Mouse (Mus musculus) heart, postnatal 25 days (tissue): ENCODE results near the gene Nlgn1. TPM values are rescaled to one million over a fixed set of nuclear protein-coding genes. Genes with fewer than 3 reads are reported as not detected.

Experiments
- DNase-seq: peaks from one replicate; pipeline ENCODE4 v3.0.0; 2022; ENCODE audit warnings: low spot score
- intact Hi-C: fragments of 180-260 bp; cut with DNase I; formaldehyde crosslinking; loops from one replicate; pipeline ENCODE4 v1.15.1; 2025
- total RNA-seq, 2 experiments: library from RNA; stranded (reverse); gene quantifications; 2 replicates each; pipeline ENCODE4 v1.2.3; 2021

The Nlgn1 gene
- not detected for total RNA-seq

DNA sequence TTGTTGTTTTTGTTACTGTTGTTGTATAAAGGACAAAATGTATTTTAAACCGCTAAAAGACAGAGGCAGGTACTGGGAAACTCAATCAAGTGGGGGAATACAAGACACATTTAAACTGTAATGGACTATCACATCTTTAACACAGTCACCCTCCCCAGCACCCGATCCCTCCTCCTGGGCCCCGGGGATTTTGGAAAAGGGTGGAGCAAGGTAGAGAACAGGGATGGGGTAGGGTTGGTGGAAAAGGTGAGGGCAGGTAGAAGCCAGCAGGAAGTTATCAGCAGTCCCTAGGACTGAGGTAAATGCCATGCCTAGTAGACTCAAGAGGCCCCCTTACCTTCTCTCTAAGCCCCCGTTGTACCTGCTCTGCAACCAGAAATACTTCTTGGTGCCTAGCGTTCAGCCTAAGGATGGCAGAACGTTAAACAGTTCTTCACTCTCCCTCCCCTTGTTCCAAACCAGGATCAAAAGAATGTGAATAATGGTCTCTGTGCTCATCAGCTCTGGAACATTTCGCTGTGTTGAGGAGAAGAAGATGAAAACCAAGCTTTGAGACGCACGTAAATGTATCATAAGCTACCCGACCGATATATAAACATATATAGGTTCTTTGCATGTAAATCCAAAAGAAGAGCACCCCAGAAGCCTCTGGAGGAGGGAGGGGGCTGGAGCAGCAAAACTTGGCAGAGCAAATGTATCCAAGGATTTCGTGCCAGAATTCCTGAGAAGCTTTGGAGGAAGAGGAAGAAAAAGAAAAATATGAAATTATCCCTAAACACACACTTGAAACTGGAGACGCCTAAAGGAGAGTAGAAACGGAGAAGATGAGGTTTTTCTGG, at the start of gene Nlgn1:
Gene Nlgn1, minus strand, starts transcription at position 61 of the 839 bp plus-strand sequence.
- intact Hi-C loops: no loop called here
- DNase-seq: no peak

DNA sequence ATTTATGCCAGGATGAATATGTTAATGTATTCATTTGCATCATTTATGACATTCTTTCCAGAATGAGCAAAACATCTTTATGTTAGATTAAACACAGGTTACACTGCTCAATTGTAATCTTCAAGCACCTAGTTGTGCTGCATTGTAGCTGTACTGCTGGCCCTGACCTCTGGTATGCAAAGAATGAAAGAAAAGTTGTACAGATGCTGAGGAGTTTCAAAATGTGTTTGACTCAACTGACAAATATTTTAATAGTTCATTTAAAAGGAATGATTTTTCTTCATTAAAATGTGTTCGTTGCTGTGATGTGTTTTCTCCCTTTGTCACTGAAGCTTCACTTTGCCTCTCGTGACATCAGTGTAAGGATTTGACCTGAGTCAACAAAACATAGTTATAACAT, 46.0 kb upstream of the Nlgn1 start:
- intact Hi-C loops: no loop called here
- no peak for DNase-seq

DNA sequence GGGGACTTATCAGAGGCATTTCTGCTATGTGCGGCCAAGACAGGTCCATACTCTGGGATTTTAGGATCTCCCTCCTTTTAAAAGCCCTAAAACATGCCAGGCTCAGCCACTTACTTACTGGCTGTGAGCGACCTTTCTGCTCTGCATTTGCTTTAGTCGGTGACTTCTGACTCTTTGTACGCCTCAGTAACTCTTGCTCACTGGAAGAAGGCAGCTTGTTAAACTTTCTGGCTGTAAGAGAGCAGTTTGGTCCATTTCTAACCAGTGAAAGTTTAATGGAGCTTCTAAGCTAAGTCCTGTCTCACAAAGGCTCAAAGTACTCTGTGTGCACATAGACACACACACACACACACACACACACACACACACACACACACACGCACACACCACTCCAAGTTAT, 22.8 kb upstream of the Nlgn1 start:
- DNase-seq: no peak
- intact Hi-C loops: no loop called here

DNA sequence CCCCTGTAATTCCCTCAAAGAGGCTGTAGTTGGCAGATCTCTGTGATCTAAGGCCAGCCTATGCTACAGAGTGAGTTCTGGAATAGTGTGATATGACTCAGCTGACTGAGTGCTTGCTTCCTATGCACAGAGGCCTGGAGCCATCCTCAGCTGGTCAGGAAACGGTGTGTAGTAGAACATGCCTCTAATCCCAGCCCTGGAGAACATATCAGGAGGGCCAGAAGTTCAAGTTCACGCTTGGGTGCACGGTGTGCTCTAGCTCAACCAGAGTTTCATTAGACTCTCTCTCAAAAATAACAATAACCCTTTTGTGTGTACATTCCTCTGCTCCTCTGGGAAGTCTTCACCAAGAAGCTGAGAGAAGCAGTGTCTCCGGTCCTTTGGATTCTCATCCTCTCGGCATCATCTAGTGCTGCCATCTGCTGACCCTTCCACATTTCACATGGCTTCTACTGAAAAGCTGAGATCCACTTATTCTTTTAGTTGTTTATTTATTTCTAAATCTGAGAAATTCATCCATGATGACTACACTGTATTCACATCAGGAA, 22.3 kb upstream of the Nlgn1 start:
- intact Hi-C loops: no loop called here
- DNase-seq: no peak

DNA sequence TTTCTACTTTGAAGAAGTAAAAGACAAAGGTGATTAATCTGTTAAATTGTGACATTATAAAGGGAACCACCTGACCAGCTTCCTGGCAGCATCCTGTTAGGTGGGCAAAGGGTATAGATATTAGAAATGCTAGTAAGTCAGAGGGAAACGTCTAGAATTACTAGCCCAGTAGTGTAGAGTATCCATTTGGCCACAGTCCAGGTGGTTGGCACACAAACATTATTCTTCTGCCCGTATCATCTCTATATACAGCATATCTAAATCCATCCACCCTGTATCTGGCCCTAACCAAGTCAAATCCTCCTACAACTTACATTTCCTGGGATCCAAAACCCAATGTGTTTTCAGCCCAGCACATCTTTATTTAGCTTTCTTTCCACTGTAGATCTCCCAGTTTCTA, 5.2 kb upstream of the Nlgn1 start:
- intact Hi-C loops: no loop called here

DNA sequence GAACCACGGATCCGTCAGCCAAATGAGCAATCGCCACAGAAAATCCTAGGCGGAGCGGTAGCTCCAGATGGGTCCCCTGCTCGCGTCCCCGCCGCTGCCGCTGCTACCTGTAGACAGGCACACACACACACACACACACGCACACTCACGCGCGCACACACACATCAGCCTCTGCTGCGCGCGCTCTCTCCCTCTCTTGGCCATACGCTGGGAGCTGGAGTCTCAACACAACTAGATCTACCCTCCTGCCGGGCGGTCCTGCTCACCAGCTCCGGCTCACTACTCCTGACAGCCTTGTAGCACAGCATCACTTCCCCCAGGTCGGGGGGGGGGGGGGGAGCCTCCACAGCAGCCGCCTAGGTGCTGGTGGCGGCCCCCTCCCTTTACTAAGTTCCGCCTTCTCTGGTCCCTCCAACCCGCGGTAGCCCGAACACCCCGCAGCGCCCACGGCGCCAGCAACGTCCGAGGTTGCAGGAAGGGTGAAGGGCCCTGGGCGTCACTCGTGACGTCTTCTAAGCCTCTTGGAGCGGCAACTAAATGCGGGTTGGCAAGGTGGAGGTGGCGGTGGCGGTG, 1.1 kb upstream of the Nlgn1 start:
- intact Hi-C loops: no loop called here
- no peak for DNase-seq

More for the DNA sequence above, 5.2 kb upstream of the Nlgn1 start:
- DNase-seq: no peak

DNA sequence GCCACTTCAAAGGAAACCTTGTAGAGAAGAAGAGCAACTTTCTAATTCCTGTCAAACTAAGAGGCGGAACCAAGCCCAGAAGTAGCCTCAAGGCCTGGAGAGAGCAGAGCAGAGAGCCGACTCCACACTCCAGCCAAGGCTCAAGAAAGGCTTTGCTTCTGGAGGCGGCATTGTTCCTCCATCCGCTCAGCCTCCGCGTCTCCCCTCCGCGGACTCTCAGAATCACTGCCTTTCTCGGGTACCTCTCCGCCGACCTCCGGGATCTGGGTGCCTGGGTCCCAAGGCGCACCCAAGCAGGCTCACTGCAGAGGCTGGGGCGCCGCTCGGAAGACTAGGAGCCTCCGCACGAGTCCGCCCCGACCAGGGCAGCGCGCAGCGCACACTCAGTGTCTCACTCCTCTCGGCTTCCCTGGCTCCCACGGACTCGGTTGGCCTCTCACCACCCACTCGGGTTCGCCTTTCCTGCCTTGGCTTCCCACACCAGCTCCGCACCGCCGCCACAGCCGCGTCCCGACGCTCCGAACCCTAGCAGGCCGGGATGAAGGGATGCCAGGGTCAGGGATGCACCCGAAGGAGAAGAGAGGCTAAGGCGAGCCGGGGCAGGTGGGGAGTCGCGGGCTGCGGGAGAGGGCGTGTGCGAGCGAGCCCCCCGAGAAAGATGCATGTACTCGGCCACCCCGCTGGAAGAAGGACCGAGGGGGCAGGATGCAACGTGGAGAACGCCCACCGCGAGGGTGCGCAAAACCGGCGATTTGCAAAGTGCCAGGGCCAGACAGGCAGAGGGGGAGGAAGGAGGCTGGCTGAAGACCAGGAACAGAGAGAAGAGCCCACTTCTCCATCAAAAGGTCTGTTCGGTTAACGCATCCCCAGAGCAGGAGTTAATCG, 841 bp downstream of the Nlgn1 start:
- no peak for DNase-seq
- intact Hi-C loops: no loop called here

DNA sequence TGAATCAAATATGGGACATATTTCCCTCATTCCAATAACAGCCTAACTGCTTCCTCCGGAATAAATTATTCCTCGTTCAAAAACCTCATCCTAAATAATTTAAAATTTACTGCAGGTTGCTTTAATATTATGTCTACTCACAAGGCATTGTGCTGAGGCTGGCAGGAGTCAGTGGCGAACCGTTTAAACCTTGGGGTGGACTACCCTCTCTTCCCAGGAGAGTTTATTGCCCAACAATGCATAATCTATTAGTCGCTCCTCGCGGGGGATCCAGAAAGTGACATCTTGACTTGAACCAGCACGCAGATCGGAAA, 1.4 kb downstream of the Nlgn1 start:
- intact Hi-C loops: no loop called here
- DNase-seq: no peak

DNA sequence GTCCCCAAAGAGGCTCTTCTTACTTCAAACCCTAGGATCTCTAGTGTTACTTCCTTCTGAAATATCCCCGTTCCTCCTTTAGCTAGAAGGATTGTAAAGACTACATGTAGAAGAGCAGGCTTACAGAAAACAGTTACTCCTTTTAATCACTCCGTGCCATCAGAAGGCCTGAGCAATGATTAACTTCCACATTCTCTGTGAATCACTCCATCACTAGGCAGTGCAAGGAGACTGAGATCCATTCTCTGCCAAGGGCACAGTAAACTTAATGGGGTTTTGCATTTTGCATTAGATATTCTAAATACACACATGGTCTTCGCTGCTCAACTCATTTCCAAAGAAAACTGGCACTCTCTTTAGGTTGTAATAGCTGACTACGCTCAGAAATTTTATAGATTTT, 2.2 kb downstream of the Nlgn1 start:
- no peak for DNase-seq
- intact Hi-C loops: no loop called here

DNA sequence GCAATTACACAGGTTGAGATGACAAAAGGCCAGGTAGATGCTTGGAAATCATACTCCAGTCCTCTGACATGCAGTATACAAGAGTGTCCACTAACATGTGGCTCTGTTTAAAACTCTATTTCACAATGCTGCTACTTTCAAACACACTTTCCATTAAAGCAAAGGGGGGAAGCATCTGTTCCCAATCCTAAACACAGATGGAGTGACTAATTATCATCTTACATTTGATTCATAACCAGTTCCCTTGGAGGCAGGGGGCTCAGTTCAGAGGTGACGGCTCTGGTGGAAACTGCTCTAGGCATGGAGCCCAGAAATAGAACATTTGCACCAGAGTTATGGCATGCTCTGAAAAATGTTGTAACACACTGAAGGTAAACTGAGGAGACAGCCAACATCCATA, 7.8 kb downstream of the Nlgn1 start:
- no peak for DNase-seq
- intact Hi-C loops: no loop called here

DNA sequence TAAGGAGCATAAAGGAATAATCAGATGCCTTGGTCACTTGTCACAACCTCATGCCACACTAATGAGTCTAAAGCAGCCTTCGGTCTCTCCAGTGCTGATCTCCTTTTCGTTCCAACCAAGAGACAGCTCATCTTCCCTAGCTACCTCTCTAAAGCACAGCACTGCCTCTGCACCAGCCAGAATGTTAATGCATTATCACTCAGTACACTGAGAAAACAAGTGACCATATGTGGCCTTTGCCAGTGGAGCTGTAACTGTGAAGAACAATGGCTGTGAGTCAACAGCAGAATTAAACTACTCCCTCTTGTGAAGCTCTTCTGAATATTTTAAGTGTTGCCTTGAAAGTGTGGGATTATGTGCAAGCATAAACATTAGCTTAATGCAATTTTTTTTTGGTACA, 14.9 kb downstream of the Nlgn1 start:
- intact Hi-C loops: no loop called here
- DNase-seq: no peak

DNA sequence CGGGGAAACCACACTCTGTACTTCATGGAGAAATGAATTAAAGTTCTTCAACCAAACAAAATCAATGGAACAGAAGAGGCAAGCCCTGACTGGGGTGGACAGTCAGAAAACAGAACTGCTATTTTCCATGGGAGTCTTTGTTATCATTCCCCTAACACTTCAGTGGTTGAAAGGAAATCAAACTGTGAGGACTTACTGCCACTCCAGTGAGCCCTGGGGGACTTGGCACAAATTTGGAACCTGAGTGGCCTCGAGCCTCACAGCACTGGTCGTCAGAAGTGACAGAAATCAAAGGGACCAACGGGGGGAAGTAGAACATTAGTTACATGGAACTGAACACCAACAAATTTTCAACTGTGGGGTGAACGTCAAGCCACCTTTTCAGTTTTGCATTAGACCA, 34.4 kb downstream of the Nlgn1 start:
- intact Hi-C loops: no loop called here

DNA sequence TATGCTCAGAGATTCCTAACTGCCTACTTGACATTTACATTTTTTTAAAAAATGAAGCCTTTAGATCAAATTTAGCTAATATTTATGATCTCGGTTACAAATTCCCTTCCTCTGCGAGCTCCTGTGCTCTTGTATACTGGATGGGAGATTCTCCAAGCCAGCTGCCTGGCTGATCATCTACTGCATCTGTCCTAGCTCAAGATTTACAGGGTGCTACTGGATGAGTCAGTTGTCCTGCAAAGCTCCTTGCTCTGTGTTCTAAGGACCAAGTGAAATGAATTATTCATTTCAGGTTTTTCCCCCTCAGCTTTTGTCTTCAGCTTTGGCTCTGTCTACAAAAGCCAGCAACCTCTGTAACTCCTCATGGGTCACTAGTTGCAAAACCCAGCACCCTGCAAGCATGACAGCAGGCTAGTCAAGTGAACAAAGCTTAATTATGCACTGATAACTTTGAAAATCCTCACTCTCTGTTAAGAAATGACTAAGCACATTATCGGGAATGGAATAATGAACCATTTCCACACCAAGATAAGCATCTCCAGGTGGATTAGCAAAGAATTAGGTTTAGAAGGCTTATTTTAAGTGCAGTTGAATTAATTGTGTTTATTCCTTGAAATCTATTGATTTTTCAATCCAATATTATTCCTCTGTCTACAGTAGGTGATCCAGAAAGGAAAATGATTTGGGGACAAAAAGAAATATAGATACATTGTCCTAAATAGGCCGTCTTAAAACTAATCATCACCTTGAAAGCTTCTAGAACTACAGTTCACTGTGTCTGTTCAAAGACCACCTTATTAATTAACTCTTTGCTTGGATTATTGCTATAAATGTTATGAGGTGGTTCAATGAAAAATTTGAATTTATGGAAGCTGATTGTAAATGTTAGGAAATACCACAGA, 61.1 kb downstream of the Nlgn1 start:
- no peak for DNase-seq
- intact Hi-C loops: no loop called here

More for the DNA sequence above, 34.4 kb downstream of the Nlgn1 start:
- DNase-seq: no peak

DNA sequence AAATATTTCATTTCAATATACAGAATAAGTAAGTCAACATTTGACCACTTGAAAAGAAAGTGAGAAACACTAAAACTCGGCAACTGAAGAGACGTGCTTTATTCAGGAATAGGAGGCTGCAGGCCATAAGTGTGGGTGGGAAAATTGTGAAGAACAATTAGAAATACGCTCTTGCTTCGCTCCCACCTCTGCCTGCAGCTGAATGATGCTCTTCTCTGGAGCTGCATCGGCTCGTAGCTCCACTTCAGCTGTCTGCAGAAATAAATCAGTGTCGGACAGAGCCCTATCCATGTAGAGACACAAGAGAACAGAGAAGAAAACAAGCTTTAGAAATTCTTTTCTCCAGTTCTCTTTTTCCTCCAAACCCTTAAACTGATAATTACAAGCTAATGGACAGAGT, 85.7 kb downstream of the Nlgn1 start:
- DNase-seq: no peak
- intact Hi-C loops: no loop called here

DNA sequence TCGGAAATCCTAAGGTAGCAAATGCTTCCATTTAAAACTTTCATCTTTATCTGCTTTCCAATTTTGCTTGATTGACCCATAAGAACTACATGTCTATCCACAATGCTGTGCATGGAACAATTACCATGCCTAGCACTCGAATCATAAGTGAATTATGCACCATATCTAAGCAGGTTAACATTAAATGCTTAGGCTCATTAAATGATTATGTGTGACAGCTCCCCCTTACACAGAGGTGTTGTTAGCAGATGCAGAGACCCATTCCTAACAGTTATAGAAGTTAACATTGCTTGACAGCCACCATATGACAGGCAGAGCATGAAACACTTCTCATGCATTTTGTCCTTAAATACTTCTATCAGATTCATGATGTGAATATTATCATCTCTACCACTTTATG, 89.0 kb downstream of the Nlgn1 start:
- intact Hi-C loops: no loop called here
- no peak for DNase-seq

DNA sequence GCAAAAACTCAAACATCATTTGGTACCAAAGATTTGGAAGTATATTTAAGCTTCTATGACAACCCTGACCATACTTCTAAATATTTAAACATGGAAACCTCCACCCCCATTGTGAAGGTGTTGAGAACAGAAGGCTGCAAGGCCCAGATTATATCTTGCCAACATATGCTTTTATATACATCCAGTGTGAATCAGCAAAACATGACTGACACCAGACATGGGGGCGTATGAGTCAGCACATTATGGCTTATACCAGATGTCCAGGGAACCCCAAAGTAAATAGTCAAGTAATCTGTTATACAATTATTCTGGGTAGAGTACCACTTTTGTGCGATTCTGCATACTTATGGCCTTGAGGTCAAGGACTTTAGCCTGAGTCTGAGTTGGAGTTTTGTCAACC, 102.3 kb downstream of the Nlgn1 start:
- intact Hi-C loops: no loop called here
- DNase-seq: no peak

DNA sequence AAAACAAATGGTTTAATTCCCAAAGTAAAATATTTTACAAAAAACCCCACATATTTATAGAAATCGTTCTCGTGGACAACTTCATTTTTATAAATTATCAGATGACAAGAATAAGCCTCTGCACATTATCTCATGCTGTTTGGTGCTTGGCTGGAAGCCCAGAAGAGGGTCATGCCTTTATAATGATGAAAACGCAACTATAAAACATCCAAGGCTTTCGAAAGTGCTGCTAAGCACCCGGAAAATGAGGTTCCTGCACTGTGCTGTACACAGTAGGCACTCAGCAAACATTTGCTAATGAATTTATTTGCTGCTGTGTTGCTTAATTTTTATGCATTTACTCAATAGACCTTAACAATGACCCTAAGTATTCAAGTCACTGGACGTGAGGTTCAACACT, 103.4 kb downstream of the Nlgn1 start:
- intact Hi-C loops: no loop called here
- no peak for DNase-seq

DNA sequence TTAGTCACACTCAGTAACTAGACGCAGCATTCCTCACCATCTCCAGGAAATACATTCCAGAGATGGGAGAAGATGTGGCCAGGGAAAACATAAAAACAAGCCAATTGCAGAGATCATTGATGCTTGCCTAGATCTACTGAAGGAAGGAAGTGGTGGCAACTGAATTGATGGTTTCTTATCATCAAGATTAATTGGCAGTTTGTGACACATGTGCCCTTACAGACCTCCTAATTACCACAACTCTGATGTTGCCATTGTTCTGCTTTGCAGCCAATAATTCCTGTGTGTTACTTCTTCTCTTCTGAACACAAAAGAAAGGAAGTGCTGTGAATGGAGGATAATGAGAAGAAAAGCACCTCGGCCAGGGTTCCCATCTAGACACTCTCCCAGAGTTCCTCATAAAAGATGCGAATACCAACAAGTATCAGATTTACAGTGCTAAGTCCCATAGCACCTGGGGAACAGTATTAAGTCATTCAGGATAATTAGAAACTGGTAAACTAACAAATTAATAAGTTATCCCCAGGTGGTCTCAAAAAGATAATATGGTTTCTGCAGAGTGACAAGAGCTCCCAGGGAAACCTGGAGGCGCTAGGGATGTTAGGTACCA, 104.0 kb downstream of the Nlgn1 start:
- intact Hi-C loops: no loop called here
- DNase-seq: no peak

DNA sequence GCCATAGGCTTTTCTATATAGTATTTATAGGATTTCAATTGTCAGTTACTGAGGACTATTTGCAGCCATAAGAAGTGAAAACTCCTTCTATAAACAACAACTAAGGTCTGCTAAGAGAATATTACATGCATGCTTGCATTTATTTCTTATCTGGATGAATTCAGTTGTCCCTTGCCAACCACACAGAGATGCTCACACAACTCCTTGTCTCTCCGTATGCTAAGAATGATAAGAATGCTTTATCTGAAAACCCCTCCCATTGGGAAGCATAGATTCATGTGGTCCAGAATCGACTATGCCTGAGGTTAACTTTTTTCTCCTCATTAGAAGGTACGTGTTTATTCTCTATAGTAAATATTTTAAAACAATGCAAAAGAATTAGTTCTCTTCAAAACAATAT, 108.8 kb downstream of the Nlgn1 start:
- intact Hi-C loops: no loop called here

More for the DNA sequence above, 108.8 kb downstream of the Nlgn1 start:
- DNase-seq: no peak
